Mouse (Mus musculus) frontal cortex, postnatal 25 days (tissue): ENCODE data around the gene Kctd7.

Source experiments
- DNase-seq, 2 experiments: peaks; one replicate each; pipeline ENCODE4 v3.0.0; 2022; ENCODE audit warnings: low spot score in 2 of 2

The Kctd7 gene

GRCm38 (mm10) chr5:130144334-130145312 lies at the start of gene Kctd7:
Gene Kctd7 (plus strand): TSS chr5:130144861.
- DNase-seq, result peak; percentile 91 to 96

GRCm38 (mm10) chr5:130096754-130097153 lies 47.9 kb upstream of the Kctd7 start:
- no peak for DNase-seq

- no peak for DNase-seq
Measured at GRCm38 (mm10) chr5:130097837-130098236, 46.8 kb upstream of the Kctd7 start.

- DNase-seq, result no peak
Measured at GRCm38 (mm10) chr5:130101724-130102123, 42.9 kb upstream of the Kctd7 start.

- DNase-seq, result no peak
Measured at GRCm38 (mm10) chr5:130109348-130109747, 35.3 kb upstream of the Kctd7 start.

- DNase-seq, result no peak
Measured at GRCm38 (mm10) chr5:130110632-130111464, 33.8 kb upstream of the Kctd7 start.

- DNase-seq, result no peak
Measured at GRCm38 (mm10) chr5:130112653-130113052, 32.0 kb upstream of the Kctd7 start.

GRCm38 (mm10) chr5:130116116-130116515 lies 28.5 kb upstream of the Kctd7 start:
- no peak for DNase-seq

- no peak for DNase-seq
Measured at GRCm38 (mm10) chr5:130116857-130117256, 27.8 kb upstream of the Kctd7 start.

- DNase-seq, result no peak
Measured at GRCm38 (mm10) chr5:130117932-130118331, 26.7 kb upstream of the Kctd7 start.

- DNase-seq, result no peak
Measured at GRCm38 (mm10) chr5:130119236-130119635, 25.4 kb upstream of the Kctd7 start.

GRCm38 (mm10) chr5:130120070-130120736 lies 24.5 kb upstream of the Kctd7 start:
- no peak for DNase-seq

- no peak for DNase-seq
Measured at GRCm38 (mm10) chr5:130120904-130121303, 23.8 kb upstream of the Kctd7 start.

- DNase-seq, result no peak
Measured at GRCm38 (mm10) chr5:130122355-130122754, 22.3 kb upstream of the Kctd7 start.

GRCm38 (mm10) chr5:130124271-130124670 lies 20.4 kb upstream of the Kctd7 start:
- no peak for DNase-seq

GRCm38 (mm10) chr5:130128686-130129523 lies 15.8 kb upstream of the Kctd7 start:
- DNase-seq, result no peak

GRCm38 (mm10) chr5:130129524-130129793 lies 15.2 kb upstream of the Kctd7 start:
- no peak for DNase-seq

- no peak for DNase-seq
Measured at GRCm38 (mm10) chr5:130136597-130136996, 8.1 kb upstream of the Kctd7 start.

GRCm38 (mm10) chr5:130139393-130139792 lies 5.3 kb upstream of the Kctd7 start:
- peak; percentile 74 to 76 for DNase-seq

GRCm38 (mm10) chr5:130141138-130141537 lies 3.5 kb upstream of the Kctd7 start:
- DNase-seq, result no peak

- DNase-seq, result no peak
Measured at GRCm38 (mm10) chr5:130142041-130142440, 2.6 kb upstream of the Kctd7 start.
